Mouse (Mus musculus): ENCODE measurements around the gene Fgd3. TPM values are rescaled to one million over a fixed set of nuclear protein-coding genes. Genes with fewer than 3 reads are reported as not detected.

Gene Fgd3
- polyA plus RNA-seq, 1 experiment from 2014 or later, result 0.64 TPM

- Histone ChIP-seq H3K27ac (ENCODE audit: low read depth, low read length) (peak overlapping the region; percentile 91), H3K9me3 (replicated peaks; ENCODE audit: control insufficient read depth, low read length) (no peaks in the 10 kb centered on the region), H3K36me3 (ENCODE audit: control insufficient read depth, insufficient read depth, low read length) (no peaks in the 10 kb centered on the region), H3K4me1 (ENCODE audit: control insufficient read depth, insufficient read depth, low read length) (peaks cover 18% of the 10 kb centered on the region), H3K4me3 (ENCODE audit: low read depth, low read length) (0 out of 2 replicates have a peak overlapping the region, but pooled peaks have one; percentile 19), H3K27me3 (ENCODE audit: control insufficient read depth, insufficient read depth, low read length) (no peaks in the 10 kb centered on the region), H3K9ac (ENCODE audit: low read depth, low read length) (peak overlapping the region; percentile 0; the same call in 1 of the 2 replicates), H3K4me2 (peak overlapping the region; percentile 57)
- 5% methylated on average over 10 of the region's 10 CpGs for WGBS (ENCODE audit: insufficient replicate concordance)
- ATAC-seq (replicated peaks; ENCODE audit: insufficient number of reproducible peaks, low FRiP score, low TSS enrichment), result peak; percentile 76
Measured at GRCm38 (mm10) chr13:49307311-49307969, 12.7 kb downstream of the Fgd3 start.

- H3K4me3 ChIP-seq (ENCODE audit: low read depth, low read length), result 0 out of 2 replicates have a peak overlapping the region, but pooled peaks have one; percentile 19
- peak overlapping the region; percentile 49; the same call in 1 of the 2 replicates for H3K9ac ChIP-seq (ENCODE audit: low read depth, low read length)
- WGBS (ENCODE audit: insufficient replicate concordance), result 33% methylated on average over 7 of the region's 7 CpGs
Measured at GRCm38 (mm10) chr13:49306771-49307310, 13.3 kb downstream of the Fgd3 start.

GRCm38 (mm10) chr13:49300771-49301170 is 19.3 kb downstream of the Fgd3 start:
- H3K4me1 ChIP-seq (ENCODE audit: control insufficient read depth, insufficient read depth, low read length), result no peaks in the 10 kb centered on the region
- no peak overlapping the region for H3K27ac ChIP-seq (ENCODE audit: low read depth, low read length)
- no peaks in the 10 kb centered on the region for H3K36me3 ChIP-seq (ENCODE audit: control insufficient read depth, insufficient read depth, low read length)
- WGBS (ENCODE audit: insufficient replicate concordance), result 61% methylated on average over 1 of the region's 1 CpGs
- no peak for ATAC-seq (replicated peaks; ENCODE audit: insufficient number of reproducible peaks, low FRiP score, low TSS enrichment)
- no peak overlapping the region for H3K4me3 ChIP-seq (ENCODE audit: low read depth, low read length)
- H3K9ac ChIP-seq (ENCODE audit: low read depth, low read length), result no peak overlapping the region
- H3K4me2 ChIP-seq, result no peak overlapping the region
- H3K9me3 ChIP-seq (replicated peaks; ENCODE audit: control insufficient read depth, low read length), result no peaks in the 10 kb centered on the region
- H3K27me3 ChIP-seq (ENCODE audit: control insufficient read depth, insufficient read depth, low read length), result no peaks in the 10 kb centered on the region

More at GRCm38 (mm10) chr13:49306771-49307310, 13.3 kb downstream of the Fgd3 start:
- peak overlapping the region; percentile 91 for H3K27ac ChIP-seq (ENCODE audit: low read depth, low read length)
- no peaks in the 10 kb centered on the region for H3K9me3 ChIP-seq (replicated peaks; ENCODE audit: control insufficient read depth, low read length)
- H3K36me3 ChIP-seq (ENCODE audit: control insufficient read depth, insufficient read depth, low read length), result no peaks in the 10 kb centered on the region
- no peaks in the 10 kb centered on the region for H3K27me3 ChIP-seq (ENCODE audit: control insufficient read depth, insufficient read depth, low read length)
- H3K4me1 ChIP-seq (ENCODE audit: control insufficient read depth, insufficient read depth, low read length), result peaks cover 18% of the 10 kb centered on the region
- ATAC-seq (replicated peaks; ENCODE audit: insufficient number of reproducible peaks, low FRiP score, low TSS enrichment), result no peak; the same call in 1 of the 2 replicates
- peak overlapping the region; percentile 57 for H3K4me2 ChIP-seq

GRCm38 (mm10) chr13:49298514-49299381 is 21.4 kb downstream of the Fgd3 start:
- Histone ChIP-seq H3K9me3 (replicated peaks; ENCODE audit: control insufficient read depth, low read length) (no peaks in the 10 kb centered on the region), H3K9ac (ENCODE audit: low read depth, low read length) (no peak overlapping the region), H3K27ac (ENCODE audit: low read depth, low read length) (no peak overlapping the region), H3K27me3 (ENCODE audit: control insufficient read depth, insufficient read depth, low read length) (no peaks in the 10 kb centered on the region), H3K36me3 (ENCODE audit: control insufficient read depth, insufficient read depth, low read length) (no peaks in the 10 kb centered on the region), H3K4me1 (ENCODE audit: control insufficient read depth, insufficient read depth, low read length) (no peaks in the 10 kb centered on the region), H3K4me3 (ENCODE audit: low read depth, low read length) (no peak overlapping the region), H3K4me2 (no peak overlapping the region)
- no peak for ATAC-seq (replicated peaks; ENCODE audit: insufficient number of reproducible peaks, low FRiP score, low TSS enrichment)
- WGBS (ENCODE audit: insufficient replicate concordance), result 75% methylated on average over 14 of the region's 14 CpGs

GRCm38 (mm10) chr13:49296270-49296669 is 23.8 kb downstream of the Fgd3 start:
- ATAC-seq (replicated peaks; ENCODE audit: insufficient number of reproducible peaks, low FRiP score, low TSS enrichment), result peak; percentile 57; the same call in 1 of the 2 replicates
- no peaks in the 10 kb centered on the region; the same call in 1 of the 2 replicates for H3K9me3 ChIP-seq (replicated peaks; ENCODE audit: control insufficient read depth, low read length)
- H3K9ac ChIP-seq (ENCODE audit: low read depth, low read length), result no peak overlapping the region
- H3K27ac ChIP-seq (ENCODE audit: low read depth, low read length), result no peak overlapping the region
- H3K27me3 ChIP-seq (ENCODE audit: control insufficient read depth, insufficient read depth, low read length), result no peaks in the 10 kb centered on the region
- H3K4me3 ChIP-seq (ENCODE audit: low read depth, low read length), result no peak overlapping the region
- no peaks in the 10 kb centered on the region for H3K4me1 ChIP-seq (ENCODE audit: control insufficient read depth, insufficient read depth, low read length)
- no peak overlapping the region for H3K4me2 ChIP-seq
- WGBS (ENCODE audit: insufficient replicate concordance), result 66% methylated on average over 7 of the region's 7 CpGs
- no peaks in the 10 kb centered on the region for H3K36me3 ChIP-seq (ENCODE audit: control insufficient read depth, insufficient read depth, low read length)

GRCm38 (mm10) chr13:49294108-49294507 is 26.0 kb downstream of the Fgd3 start:
- 75% methylated on average over 9 of the region's 9 CpGs for WGBS (ENCODE audit: insufficient replicate concordance)

GRCm38 (mm10) chr13:49291949-49292348 is 28.2 kb downstream of the Fgd3 start:
- 82% methylated on average over 6 of the region's 6 CpGs for WGBS (ENCODE audit: insufficient replicate concordance)
- no peaks in the 10 kb centered on the region; the same call in 1 of the 2 replicates for H3K9me3 ChIP-seq (replicated peaks; ENCODE audit: control insufficient read depth, low read length)
- no peaks in the 10 kb centered on the region for H3K36me3 ChIP-seq (ENCODE audit: control insufficient read depth, insufficient read depth, low read length)
- no peak overlapping the region for H3K9ac ChIP-seq (ENCODE audit: low read depth, low read length)
- no peak overlapping the region for H3K27ac ChIP-seq (ENCODE audit: low read depth, low read length)
- ATAC-seq (replicated peaks; ENCODE audit: insufficient number of reproducible peaks, low FRiP score, low TSS enrichment), result no peak
- no peak overlapping the region for H3K4me2 ChIP-seq
- H3K4me1 ChIP-seq (ENCODE audit: control insufficient read depth, insufficient read depth, low read length), result no peaks in the 10 kb centered on the region
- H3K27me3 ChIP-seq (ENCODE audit: control insufficient read depth, insufficient read depth, low read length), result no peaks in the 10 kb centered on the region
- H3K4me3 ChIP-seq (ENCODE audit: low read depth, low read length), result no peak overlapping the region

More at GRCm38 (mm10) chr13:49294108-49294507, 26.0 kb downstream of the Fgd3 start:
- Histone ChIP-seq H3K36me3 (ENCODE audit: control insufficient read depth, insufficient read depth, low read length) (no peaks in the 10 kb centered on the region), H3K4me2 (no peak overlapping the region), H3K4me1 (ENCODE audit: control insufficient read depth, insufficient read depth, low read length) (no peaks in the 10 kb centered on the region), H3K9ac (ENCODE audit: low read depth, low read length) (no peak overlapping the region), H3K27ac (ENCODE audit: low read depth, low read length) (no peak overlapping the region), H3K9me3 (replicated peaks; ENCODE audit: control insufficient read depth, low read length) (no peaks in the 10 kb centered on the region; the same call in 1 of the 2 replicates), H3K4me3 (ENCODE audit: low read depth, low read length) (no peak overlapping the region), H3K27me3 (ENCODE audit: control insufficient read depth, insufficient read depth, low read length) (no peaks in the 10 kb centered on the region)
- ATAC-seq (replicated peaks; ENCODE audit: insufficient number of reproducible peaks, low FRiP score, low TSS enrichment), result no peak

GRCm38 (mm10) chr13:49291398-49291797 is 28.7 kb downstream of the Fgd3 start:
- Histone ChIP-seq H3K36me3 (ENCODE audit: control insufficient read depth, insufficient read depth, low read length) (no peaks in the 10 kb centered on the region), H3K4me2 (no peak overlapping the region), H3K27me3 (ENCODE audit: control insufficient read depth, insufficient read depth, low read length) (no peaks in the 10 kb centered on the region), H3K9me3 (replicated peaks; ENCODE audit: control insufficient read depth, low read length) (no peaks in the 10 kb centered on the region; the same call in 1 of the 2 replicates), H3K9ac (ENCODE audit: low read depth, low read length) (no peak overlapping the region), H3K27ac (ENCODE audit: low read depth, low read length) (no peak overlapping the region), H3K4me1 (ENCODE audit: control insufficient read depth, insufficient read depth, low read length) (no peaks in the 10 kb centered on the region), H3K4me3 (ENCODE audit: low read depth, low read length) (no peak overlapping the region)
- 29% methylated on average over 1 of the region's 1 CpGs for whole genome bisulfite sequencing (ENCODE audit: insufficient replicate concordance)
- no peak for ATAC-seq (replicated peaks; ENCODE audit: insufficient number of reproducible peaks, low FRiP score, low TSS enrichment)

All from heart, embryonic 11.5 days (tissue).